Mouse (Mus musculus) liver, postnatal 0 days (tissue): ENCODE measurements around the gene Gm20388.

Experiments
- CTCF ChIP-seq: sonication (generic); IDR thresholded peaks from 2 replicates; pipeline ENCODE4 v1.5.1; 2016; ENCODE audit warnings: antibody characterized with exemption, low read depth
- EP300 ChIP-seq: IDR thresholded peaks from 2 replicates; pipeline ENCODE4 v1.6.1; 2016; ENCODE audit warnings: antibody characterized with exemption, low read depth, mild to moderate bottlenecking

DNA sequence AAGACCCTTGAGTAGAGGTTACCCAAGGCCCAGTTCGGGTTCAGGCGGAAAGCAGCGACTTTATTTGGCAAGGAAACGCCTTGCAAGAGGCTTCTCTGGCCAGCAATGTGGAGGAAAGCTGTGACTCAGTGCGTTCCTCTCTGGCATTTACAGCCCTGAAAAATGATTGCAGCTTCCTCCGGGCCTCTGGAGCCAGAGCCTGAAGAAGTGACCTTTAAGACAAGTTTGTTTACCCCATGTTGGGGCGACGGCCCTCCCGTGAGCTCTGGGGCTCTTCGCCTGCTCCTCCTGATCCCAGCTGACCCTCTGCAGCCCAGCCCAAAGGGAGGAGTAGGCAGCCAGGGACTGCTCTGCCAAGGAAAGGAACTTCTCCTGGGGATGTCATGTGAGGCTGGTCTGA lies 1036.6 kb downstream of the Gm20388 start:
- TF ChIP-seq CTCF (no peak), EP300 (no peak)
